Mouse (Mus musculus): ENCODE measurements around the gene Tspyl4.

The Tspyl4 gene

DNA sequence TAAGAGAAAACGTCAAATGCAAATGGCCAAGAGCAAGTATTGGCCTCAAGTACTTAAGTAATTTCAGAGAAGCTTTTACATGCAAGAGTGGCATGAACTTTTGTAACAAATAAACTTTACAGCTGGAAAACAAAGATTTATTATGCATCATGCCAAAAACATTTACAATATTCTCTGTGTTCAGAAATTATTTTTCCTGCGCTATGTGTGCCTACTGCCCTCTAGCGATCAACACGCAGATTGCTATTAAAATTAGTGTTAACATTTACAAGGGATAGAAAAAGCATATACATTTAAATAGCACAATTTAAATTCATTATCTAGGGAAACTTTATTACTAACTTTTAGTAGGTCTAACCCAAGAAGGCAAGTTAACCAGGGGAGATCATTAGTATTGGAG lies 29.5 kb downstream of the Tspyl4 start:
- DNase-seq = no peak

DNA sequence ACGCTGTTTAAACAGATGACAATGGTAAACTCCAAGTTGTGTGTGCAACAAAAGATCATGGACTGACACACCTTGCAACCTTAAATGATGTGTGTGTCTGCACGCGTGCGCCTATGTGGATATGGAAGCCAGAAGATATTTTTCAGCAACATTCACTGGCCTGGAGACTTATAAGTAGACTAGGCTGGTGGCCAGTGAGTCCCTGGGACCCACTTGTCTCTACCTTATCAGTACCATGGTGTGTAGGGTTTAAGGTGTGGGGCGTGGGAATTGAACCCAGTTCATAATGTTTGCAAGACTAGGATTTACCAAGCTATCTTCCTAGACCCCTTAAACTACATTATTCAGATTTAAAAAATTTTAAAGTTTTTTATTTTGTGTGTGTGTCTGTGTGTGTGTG lies 29.9 kb downstream of the Tspyl4 start:
- DNase-seq = no peak

DNA sequence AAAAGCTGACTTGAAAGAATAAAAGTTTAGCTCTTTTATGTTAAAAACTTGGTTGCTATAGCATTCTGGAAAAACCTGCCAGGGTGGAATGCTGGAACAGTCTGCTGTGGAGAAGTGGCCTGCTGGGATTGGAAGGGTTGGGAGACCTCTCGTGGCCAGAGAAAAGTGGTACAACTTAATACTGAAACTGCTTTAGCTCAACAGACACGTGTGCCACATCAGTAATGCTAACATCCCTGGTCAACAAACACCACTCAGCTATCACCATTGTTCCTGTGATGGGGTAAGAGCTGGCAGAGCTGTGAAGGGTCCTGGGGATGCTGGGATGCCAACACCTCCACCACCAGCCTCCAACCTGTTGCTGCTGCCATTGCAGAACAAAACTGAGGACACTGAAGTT lies 31.1 kb downstream of the Tspyl4 start:
- DNase-seq = peak; percentile 28

DNA sequence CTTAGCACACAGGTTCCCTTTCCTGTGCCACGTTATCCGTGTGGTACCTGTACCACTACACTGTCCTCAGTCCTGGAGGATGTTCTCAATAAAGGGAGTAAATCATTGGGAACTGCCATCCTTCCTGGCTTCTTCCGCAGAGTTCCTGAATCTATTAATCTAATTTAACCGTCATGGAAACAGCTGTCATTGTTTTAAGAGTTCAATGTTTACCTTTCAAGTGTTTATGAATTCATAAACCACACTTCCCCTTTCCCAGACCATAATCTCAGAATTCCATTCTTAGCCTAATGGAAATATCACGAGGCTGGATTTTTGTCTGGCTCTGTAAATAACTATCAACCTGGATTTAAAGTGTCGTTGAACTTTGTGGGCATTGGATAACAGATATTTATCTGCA lies 43.8 kb downstream of the Tspyl4 start:
- DNase-seq = no peak

DNA sequence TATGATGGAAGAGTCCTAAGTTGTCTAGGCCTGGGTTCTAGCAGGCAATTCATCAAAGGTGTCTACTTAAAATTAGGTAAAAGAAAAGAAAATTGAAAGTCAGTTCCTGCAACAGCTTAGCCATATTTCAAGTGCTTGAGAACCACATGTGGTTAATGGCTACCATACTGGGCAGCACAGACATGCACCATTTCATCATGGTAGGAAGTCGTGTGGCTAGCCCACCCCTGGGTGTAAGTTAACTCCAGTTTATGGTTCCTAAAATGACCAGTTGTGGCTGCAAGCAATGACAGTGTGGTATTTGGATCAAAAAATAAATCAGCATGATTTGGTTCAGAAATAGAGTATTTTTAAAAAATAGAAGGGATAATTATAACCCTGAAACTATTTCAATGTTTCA lies 44.6 kb downstream of the Tspyl4 start:
- no peak for DNase-seq
